Mouse (Mus musculus): ENCODE measurements around the gene Fbln2.

GRCm38 (mm10) chr6:91192851-91193545 lies 19.3 kb upstream of the Fbln2 start:
- TF ChIP-seq CTCF (IDR thresholded peaks at IDR 0.05; ENCODE audit: low read depth) (no peak), EP300 (optimal IDR thresholded peaks at IDR 0.05) (no peak)
